Mouse (Mus musculus): ENCODE measurements around the gene Actg1.
A peak's percentile ranks its signal among the peaks of the same experiment; 100 is the strongest.

Gene Actg1

GRCm38 (mm10) chr11:120347791-120348683, at the start of gene Actg1:
Gene Actg1 (minus strand): TSS chr11:120348542.
- DNase-seq = peak; percentile 86

GRCm38 (mm10) chr11:120397602-120398001, 49.3 kb upstream of the Actg1 start:
- DNase-seq = no peak

- DNase-seq = no peak
These were observed 47.3 kb upstream of the Actg1 start for GRCm38 (mm10) chr11:120395661-120396060.

GRCm38 (mm10) chr11:120388580-120388979, 40.2 kb upstream of the Actg1 start:
- no peak for DNase-seq

GRCm38 (mm10) chr11:120387157-120387556, 38.8 kb upstream of the Actg1 start:
- no peak for DNase-seq

GRCm38 (mm10) chr11:120386632-120387031, 38.3 kb upstream of the Actg1 start:
- no peak for DNase-seq

GRCm38 (mm10) chr11:120382509-120382908, 34.2 kb upstream of the Actg1 start:
- no peak for DNase-seq

- DNase-seq = no peak
These were observed 32.8 kb upstream of the Actg1 start for GRCm38 (mm10) chr11:120381157-120381556.

GRCm38 (mm10) chr11:120380271-120380670, 31.9 kb upstream of the Actg1 start:
- DNase-seq = no peak

- DNase-seq = peak; percentile 95
These were observed 30.5 kb upstream of the Actg1 start, which contains the start of gene Faap100 for GRCm38 (mm10) chr11:120378611-120379540. Gene Faap100 (minus strand): TSS chr11:120378764.

- DNase-seq = peak; percentile 73
These were observed 29.8 kb upstream of the Actg1 start for GRCm38 (mm10) chr11:120378031-120378610.

- DNase-seq = no peak
These were observed 29.0 kb upstream of the Actg1 start for GRCm38 (mm10) chr11:120377337-120377736.

- no peak for DNase-seq
These were observed 28.2 kb upstream of the Actg1 start for GRCm38 (mm10) chr11:120376302-120377160.

- DNase-seq = no peak
These were observed 27.0 kb upstream of the Actg1 start for GRCm38 (mm10) chr11:120375324-120375723.

- DNase-seq = peak; percentile 63
These were observed 25.7 kb upstream of the Actg1 start for GRCm38 (mm10) chr11:120373820-120374586.

- no peak for DNase-seq
These were observed 24.7 kb upstream of the Actg1 start for GRCm38 (mm10) chr11:120373025-120373424.

GRCm38 (mm10) chr11:120369656-120370055, 21.3 kb upstream of the Actg1 start:
- DNase-seq = peak; percentile 76

- no peak for DNase-seq
These were observed 18.2 kb upstream of the Actg1 start for GRCm38 (mm10) chr11:120366443-120367027.

- no peak for DNase-seq
These were observed 14.5 kb upstream of the Actg1 start for GRCm38 (mm10) chr11:120362891-120363290.

- DNase-seq = no peak
These were observed 13.0 kb upstream of the Actg1 start, which contains the start of gene Fscn2 for GRCm38 (mm10) chr11:120361295-120361694. Gene Fscn2 (plus strand): TSS chr11:120361534.

- no peak for DNase-seq
These were observed 12.4 kb upstream of the Actg1 start for GRCm38 (mm10) chr11:120360755-120361154.
